Mouse (Mus musculus): ENCODE measurements around the gene Sptb. TPM values are rescaled to one million over a fixed set of nuclear protein-coding genes. Genes with fewer than 3 reads are reported as not detected.
A peak's percentile ranks its signal among the peaks of the same experiment; 100 is the strongest.

Sptb gene
- total and polyA plus RNA-seq, 3 experiments, result 17.9 to 85.1 (median 35.4) TPM

GRCm38 (mm10) chr12:76718384-76718783 lies 8.0 kb upstream of the Sptb start:
- Histone ChIP-seq H3K27me3 (ENCODE audit: control insufficient read depth in 1 of 2, insufficient read depth in 2 of 2, low read length in 2 of 2) (no peaks in the 10 kb centered on the region), H3K4me1 (ENCODE audit: control insufficient read depth in 1 of 2, insufficient read depth in 2 of 2, low read length in 2 of 2) (peaks cover 0 to 3% of the 10 kb centered on the region in 2 experiments; a peak in 1 of 4 replicates), H3K4me3 (ENCODE audit: control insufficient read depth in 1 of 2, insufficient read depth in 1 of 2, low read depth in 2 of 2, low read length in 2 of 2) (no peak overlapping the region), H3K9ac (ENCODE audit: control insufficient read depth, low read depth, low read length, poor library complexity, severe bottlenecking) (no peak overlapping the region), H3K9me3 (replicated peaks; ENCODE audit: insufficient read depth, low read length) (no peaks in the 10 kb centered on the region), H3K36me3 (ENCODE audit: control insufficient read depth in 1 of 2, insufficient read depth in 2 of 2, low read length in 2 of 2) (no peaks in the 10 kb centered on the region), H3K79me2 (ENCODE audit: control insufficient read depth, insufficient read depth, low read length, poor library complexity) (no peaks in the 10 kb centered on the region), H3K27ac (ENCODE audit: control insufficient read depth, low read depth, low read length) (no peak overlapping the region)
- peak; percentile 56 for DNase-seq (ENCODE audit: low read depth, low spot score)
- peak in 1 of 3 experiments; percentile 21; a peak in 1 of 6 replicates for TF ChIP-seq CTCF (IDR thresholded peaks at IDR 0.05 in 2 of 3, conservative IDR thresholded peaks at IDR 0.05 in 1 of 3; ENCODE audit: control insufficient read depth in 1 of 3, insufficient read depth in 1 of 3, low read depth in 2 of 3, low read length in 3 of 3, poor library complexity in 1 of 3, severe bottlenecking in 1 of 3)
- TF ChIP-seq RAD21 (IDR thresholded peaks at IDR 0.05; ENCODE audit: low read depth, low read length), result peak; percentile 3; the same call in 1 of the 2 replicates
- TF ChIP-seq CHD2 (IDR thresholded peaks at IDR 0.05; ENCODE audit: low read length), result no peak
- no peak for TF ChIP-seq TCF12 (IDR thresholded peaks at IDR 0.05; ENCODE audit: low read depth, low read length)
- TF ChIP-seq POLR2AphosphoS5 (IDR thresholded peaks at IDR 0.05; ENCODE audit: borderline replicate concordance, low read depth, low read length), result no peak
- no peak; the same call in 1 of the 2 replicates for TF ChIP-seq SMC3 (IDR thresholded peaks at IDR 0.05; ENCODE audit: low read depth, low read length)
- TF ChIP-seq MEF2A (IDR thresholded peaks at IDR 0.05; ENCODE audit: extremely low read depth, insufficient replicate concordance, low read depth, low read length, poor library complexity, severe bottlenecking), result no peak
- TF ChIP-seq CHD1 (IDR thresholded peaks at IDR 0.05; ENCODE audit: low read depth, low read length), result no peak
- no peak for TF ChIP-seq USF2 (IDR thresholded peaks at IDR 0.05; ENCODE audit: borderline replicate concordance in 1 of 2, insufficient read depth in 1 of 2, low read depth in 1 of 2, low read length in 2 of 2)
- TF ChIP-seq GATA1 (IDR thresholded peaks at IDR 0.05; ENCODE audit: low read depth, low read length), result no peak
- TF ChIP-seq MXI1 (IDR thresholded peaks at IDR 0.05; ENCODE audit: low read depth, low read length), result no peak
- TF ChIP-seq MAFK (IDR thresholded peaks at IDR 0.05; ENCODE audit: borderline replicate concordance, low read depth, low read length), result no peak
- TF ChIP-seq SIN3A (IDR thresholded peaks at IDR 0.05; ENCODE audit: low read length), result no peak
- no peak for TF ChIP-seq MAZ (IDR thresholded peaks at IDR 0.05; ENCODE audit: low read depth, low read length)
- TF ChIP-seq MAX (IDR thresholded peaks at IDR 0.05; ENCODE audit: low read length), result no peak
- peak; percentile 95 for TF ChIP-seq TBP (IDR thresholded peaks at IDR 0.05; ENCODE audit: low read depth, low read length)
- TF ChIP-seq GABPA (IDR thresholded peaks at IDR 0.05; ENCODE audit: low read depth, low read length), result no peak
- TF ChIP-seq ETS1 (IDR thresholded peaks at IDR 0.05; ENCODE audit: low read depth, low read length), result no peak
- no peak for TF ChIP-seq HCFC1 (IDR thresholded peaks at IDR 0.05; ENCODE audit: low read depth, low read length)
- TF ChIP-seq KAT2A (conservative IDR thresholded peaks at IDR 0.05; ENCODE audit: low read depth, low read length), result no peak

- peak; percentile 92 for DNase-seq (ENCODE audit: low read depth, low spot score)
- Histone ChIP-seq H3K9ac (ENCODE audit: control insufficient read depth, low read depth, low read length, poor library complexity, severe bottlenecking) (peak overlapping the region; percentile 87), H3K9me3 (replicated peaks; ENCODE audit: insufficient read depth, low read length) (no peaks in the 10 kb centered on the region), H3K4me3 (ENCODE audit: control insufficient read depth in 1 of 2, insufficient read depth in 1 of 2, low read depth in 2 of 2, low read length in 2 of 2) (peak overlapping the region; percentile 64 to 69), H3K79me2 (ENCODE audit: control insufficient read depth, insufficient read depth, low read length, poor library complexity) (peaks cover 23% of the 10 kb centered on the region), H3K27me3 (ENCODE audit: control insufficient read depth in 1 of 2, insufficient read depth in 2 of 2, low read length in 2 of 2) (no peaks in the 10 kb centered on the region), H3K4me1 (ENCODE audit: control insufficient read depth in 1 of 2, insufficient read depth in 2 of 2, low read length in 2 of 2) (peaks cover 0 to 19% of the 10 kb centered on the region in 2 experiments; a peak in 3 of 4 replicates), H3K27ac (ENCODE audit: control insufficient read depth, low read depth, low read length) (peak overlapping the region; percentile 62), H3K36me3 (ENCODE audit: control insufficient read depth in 1 of 2, insufficient read depth in 2 of 2, low read length in 2 of 2) (peaks cover 0 to 16% of the 10 kb centered on the region in 2 experiments; a peak in 2 of 4 replicates)
- no peak; the same call in 1 of the 2 replicates for TF ChIP-seq POLR2AphosphoS2 (IDR thresholded peaks at IDR 0.05; ENCODE audit: low read length)
- TF ChIP-seq MYC (IDR thresholded peaks at IDR 0.05; ENCODE audit: low read depth, low read length), result no peak
- peak; percentile 42 for TF ChIP-seq NELFE (IDR thresholded peaks at IDR 0.05; ENCODE audit: low read depth, low read length)
- TF ChIP-seq ETS1 (IDR thresholded peaks at IDR 0.05; ENCODE audit: low read depth, low read length), result peak; percentile 91
- TF ChIP-seq MXI1 (IDR thresholded peaks at IDR 0.05; ENCODE audit: low read depth, low read length), result peak; percentile 41; the same call in 1 of the 2 replicates
- TF ChIP-seq CHD1 (IDR thresholded peaks at IDR 0.05; ENCODE audit: low read depth, low read length), result no peak
- peak; percentile 33; the same call in 1 of the 2 replicates for TF ChIP-seq HCFC1 (IDR thresholded peaks at IDR 0.05; ENCODE audit: low read depth, low read length)
- TF ChIP-seq ZKSCAN1 (IDR thresholded peaks at IDR 0.05; ENCODE audit: low read depth, low read length), result no peak
- TF ChIP-seq GATA1 (IDR thresholded peaks at IDR 0.05; ENCODE audit: low read depth, low read length), result peak; percentile 76
- no peak for TF ChIP-seq JUND (IDR thresholded peaks at IDR 0.05; ENCODE audit: low read depth, low read length)
- TF ChIP-seq UBTF (IDR thresholded peaks at IDR 0.05; ENCODE audit: borderline replicate concordance, insufficient read depth, low read depth, low read length), result peak; percentile 33; the same call in 1 of the 2 replicates
- no peak for TF ChIP-seq NRF1 (IDR thresholded peaks at IDR 0.05; ENCODE audit: insufficient read depth, low read depth, low read length, poor library complexity, severe bottlenecking)
- peak; percentile 94 for TF ChIP-seq TCF12 (IDR thresholded peaks at IDR 0.05; ENCODE audit: low read depth, low read length)
- TF ChIP-seq RCOR1 (IDR thresholded peaks at IDR 0.05; ENCODE audit: low read depth, low read length), result peak; percentile 64; the same call in 1 of the 2 replicates
- no peak for TF ChIP-seq KAT2A (conservative IDR thresholded peaks at IDR 0.05; ENCODE audit: low read depth, low read length)
- TF ChIP-seq ZMIZ1 (IDR thresholded peaks at IDR 0.05; ENCODE audit: low read depth, low read length), result peak; percentile 23; the same call in 1 of the 2 replicates
- no peak for TF ChIP-seq SMC3 (IDR thresholded peaks at IDR 0.05; ENCODE audit: low read depth, low read length)
Measured at GRCm38 (mm10) chr12:76709795-76710350, 474 bp downstream of the Sptb start.

Measured in MEL (cell line).